Mouse (Mus musculus) neural tube, embryonic 12.5 days (tissue): Measurements from ENCODE around the gene Pum2. TPM values are rescaled to one million over a fixed set of nuclear protein-coding genes. Genes with fewer than 3 reads are reported as not detected.
A peak's percentile ranks its signal among the peaks of the same experiment; 100 is the strongest.
"Not testable (repeated sequence)": the region's sequence is repeated elsewhere in the genome, so short reads cannot be mapped to it uniquely, and the experiment has no call there.

ENCODE experiments used
- ATAC-seq: fragments of 200-750 bp; cut with Nextera tagmentation; 2 replicates; pipeline ENCODE4 v1.8.0; 2017; ENCODE audit warnings: low read depth, mild to moderate bottlenecking, moderate TSS enrichment, moderate library complexity; ENCODE audit not compliant: low FRiP score
- H3K27ac ChIP-seq: fragments of 300-500 bp; sonication (generic); 2 replicates; pipeline ENCODE4 v1.5.1; 2016
- H3K27me3 ChIP-seq: fragments of 300-500 bp; sonication (generic); replicated peaks from 2 replicates; pipeline ENCODE4 v1.6.1; 2016; ENCODE audit warnings: mild to moderate bottlenecking
- H3K36me3 ChIP-seq: fragments of 300-500 bp; sonication (generic); 2 replicates; pipeline ENCODE4 v1.6.1; 2016; ENCODE audit warnings: mild to moderate bottlenecking
- H3K4me1 ChIP-seq: fragments of 300-500 bp; sonication (generic); 2 replicates; pipeline ENCODE4 v1.6.1; 2016
- H3K4me2 ChIP-seq: fragments of 300-500 bp; sonication (generic); replicated peaks from 2 replicates; pipeline ENCODE4 v1.6.1; 2016; ENCODE audit warnings: mild to moderate bottlenecking
- H3K4me3 ChIP-seq: fragments of 300-500 bp; sonication (generic); 2 replicates; pipeline ENCODE4 v1.5.1; 2016
- H3K9ac ChIP-seq: fragments of 300-500 bp; sonication (generic); 2 replicates; pipeline ENCODE4 v1.6.1; 2016; ENCODE audit warnings: mild to moderate bottlenecking
- H3K9me3 ChIP-seq: fragments of 300-500 bp; sonication (generic); 2 replicates; pipeline ENCODE4 v1.6.1; 2016; ENCODE audit warnings: mild to moderate bottlenecking
- WGBS: fragments of 180-500 bp; shearing (Covaris S2); methylation state at CpG from one replicate; pipeline ENCODE4 v1.1.7; 2016; 5-methylcytosine and 5-hydroxymethylcytosine counted together
- polyA plus RNA-seq: library from polyadenylated mRNA; unstranded; fragments of >200 nt; fragmentation: Nextera tagmentation; extraction: Ambion mirVana; gene quantifications from 2 replicates; pipeline ENCODE4 v1.2.1, GENCODE M21; 2016

Pum2 gene
- polyA plus RNA-seq = 53.0 and 55.5 TPM in 2 replicates

DNA sequence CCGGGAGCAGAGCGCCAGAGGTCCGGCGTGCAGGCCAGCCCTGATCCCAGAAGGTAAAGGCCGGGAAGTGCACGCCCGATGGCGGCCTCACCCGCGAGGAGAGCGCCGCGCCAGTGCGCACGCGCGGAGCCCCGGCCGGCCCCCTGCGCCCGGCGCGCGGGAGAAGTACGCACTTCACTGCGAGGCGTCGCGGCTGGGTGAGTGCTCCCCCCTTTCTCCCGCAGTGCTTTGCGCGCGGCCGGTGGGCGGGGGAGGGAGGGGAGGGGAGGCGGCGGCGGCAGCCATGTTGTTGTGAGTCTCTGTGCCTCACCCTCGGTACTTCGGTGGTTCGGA, at the start of gene Pum2:
Pum2 (plus strand) TSS at position 161 of the 333 bp plus-strand sequence.
- peak; percentile 96 for ATAC-seq
- Histone ChIP-seq H3K9ac (peak within 1 kb of the TSS; percentile 99), H3K27me3 (no peaks in the 10 kb centered on the region), H3K36me3 (no peaks in the 10 kb centered on the region), H3K4me1 (peaks cover 13% of the 10 kb centered on the region), H3K4me3 (peak within 1 kb of the TSS; percentile 91), H3K9me3 (no peaks in the 10 kb centered on the region), H3K4me2 (peak within 1 kb of the TSS; percentile 69), H3K27ac (peak within 1 kb of the TSS; percentile 98)
- under 1% methylated on average over 30 of the region's 41 CpGs for WGBS

- Histone ChIP-seq H3K4me3 (no peak overlapping the region), H3K27ac (no peak overlapping the region), H3K36me3 (no peaks in the 10 kb centered on the region), H3K9ac (no peak overlapping the region), H3K9me3 (0 out of 2 replicates have a peak, but pooled peaks cover 3% of the 10 kb centered on the region), H3K4me2 (no peak overlapping the region), H3K27me3 (no peaks in the 10 kb centered on the region), H3K4me1 (no peaks in the 10 kb centered on the region)
- no peak for ATAC-seq
- WGBS = 96% methylated on average over 6 of the region's 6 CpGs
These were observed 44.4 kb upstream of the Pum2 start for GRCm38 (mm10) chr12:8629537-8629936.

- Histone ChIP-seq H3K9me3 (0 out of 2 replicates have a peak, but pooled peaks cover 3% of the 10 kb centered on the region), H3K4me3 (no peak overlapping the region), H3K36me3 (no peaks in the 10 kb centered on the region), H3K4me2 (no peak overlapping the region), H3K4me1 (no peaks in the 10 kb centered on the region), H3K27ac (no peak overlapping the region), H3K9ac (no peak overlapping the region), H3K27me3 (no peaks in the 10 kb centered on the region)
- 83% methylated on average over 1 of the region's 1 CpGs for WGBS
- ATAC-seq = no peak
These were observed 42.2 kb upstream of the Pum2 start for GRCm38 (mm10) chr12:8631691-8632090.

DNA sequence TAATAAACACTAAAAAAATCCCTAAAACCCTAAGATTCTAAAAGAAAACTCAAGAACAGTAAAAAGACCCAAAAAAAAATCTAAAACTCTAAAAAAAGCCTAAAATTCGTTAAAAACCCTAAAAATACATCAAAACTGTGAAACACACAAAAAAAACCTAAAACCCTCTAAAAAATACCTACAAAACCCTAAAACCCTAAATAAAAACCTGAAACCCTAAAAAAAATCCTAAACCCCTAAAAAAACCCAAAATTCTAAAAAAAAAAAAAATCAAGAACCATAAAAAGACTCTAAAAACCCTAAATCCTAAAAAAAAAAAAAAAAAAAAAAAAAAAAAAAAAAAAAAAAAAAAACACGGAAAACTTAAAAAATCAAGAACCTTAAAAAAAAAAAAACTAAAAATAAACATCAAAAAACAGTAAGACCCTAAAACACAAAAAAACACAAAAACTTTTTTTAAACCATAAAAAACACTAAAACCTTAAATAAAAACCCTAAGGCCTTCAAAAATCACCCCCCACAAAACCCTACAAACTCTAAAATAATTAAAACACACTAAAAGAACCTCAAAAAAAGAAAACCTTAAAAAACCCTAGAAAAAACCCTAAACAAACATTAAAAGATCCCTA, 41.1 kb upstream of the Pum2 start:
- WGBS = 92% methylated on average over 2 of the region's 2 CpGs
- no peak for ATAC-seq
- Histone ChIP-seq H3K4me3 (no peak overlapping the region), H3K9me3 (0 out of 2 replicates have a peak, but pooled peaks cover 3% of the 10 kb centered on the region), H3K36me3 (no peaks in the 10 kb centered on the region), H3K27me3 (no peaks in the 10 kb centered on the region), H3K4me2 (no peak overlapping the region), H3K27ac (no peak overlapping the region), H3K4me1 (no peaks in the 10 kb centered on the region), H3K9ac (no peak overlapping the region)

GRCm38 (mm10) chr12:8634306-8634705, 39.6 kb upstream of the Pum2 start:
- no peak overlapping the region for H3K27ac ChIP-seq
- H3K4me2 ChIP-seq = no peak overlapping the region
- no peak overlapping the region for H3K9ac ChIP-seq
- no peaks in the 10 kb centered on the region for H3K27me3 ChIP-seq
- WGBS = 94% methylated on average over 1 of the region's 1 CpGs
- no peaks in the 10 kb centered on the region for H3K36me3 ChIP-seq
- ATAC-seq = no peak
- 0 out of 2 replicates have a peak, but pooled peaks cover 3% of the 10 kb centered on the region for H3K9me3 ChIP-seq
- H3K4me3 ChIP-seq = no peak overlapping the region
- H3K4me1 ChIP-seq = no peaks in the 10 kb centered on the region

DNA sequence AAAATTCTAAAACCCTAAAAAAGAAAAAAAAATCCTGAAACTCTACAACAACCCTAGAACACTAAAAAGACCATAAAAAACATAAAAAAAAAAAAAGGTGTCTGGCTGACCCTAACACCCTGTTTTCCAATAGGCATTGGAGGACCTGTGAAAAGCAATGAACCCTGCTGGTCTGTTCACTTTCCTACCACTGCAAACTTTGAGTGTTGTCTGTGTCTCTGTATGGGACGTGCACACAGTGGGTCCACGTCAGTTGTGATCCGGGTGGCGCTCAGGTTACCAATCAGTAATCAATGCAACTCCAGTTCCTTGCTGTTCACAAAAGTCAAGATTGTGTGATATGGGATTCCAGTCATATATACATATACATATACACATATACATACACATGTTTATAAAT, 38.4 kb upstream of the Pum2 start:
- H3K27me3 ChIP-seq = no peaks in the 10 kb centered on the region
- 0 out of 2 replicates have a peak, but pooled peaks cover 4% of the 10 kb centered on the region for H3K4me1 ChIP-seq
- H3K4me3 ChIP-seq = no peak overlapping the region
- H3K9ac ChIP-seq = no peak overlapping the region
- H3K36me3 ChIP-seq = no peaks in the 10 kb centered on the region
- H3K9me3 ChIP-seq = no peaks in the 10 kb centered on the region
- WGBS = 97% methylated on average over 4 of the region's 4 CpGs
- H3K27ac ChIP-seq = no peak overlapping the region
- H3K4me2 ChIP-seq = no peak overlapping the region
- ATAC-seq = no peak

DNA sequence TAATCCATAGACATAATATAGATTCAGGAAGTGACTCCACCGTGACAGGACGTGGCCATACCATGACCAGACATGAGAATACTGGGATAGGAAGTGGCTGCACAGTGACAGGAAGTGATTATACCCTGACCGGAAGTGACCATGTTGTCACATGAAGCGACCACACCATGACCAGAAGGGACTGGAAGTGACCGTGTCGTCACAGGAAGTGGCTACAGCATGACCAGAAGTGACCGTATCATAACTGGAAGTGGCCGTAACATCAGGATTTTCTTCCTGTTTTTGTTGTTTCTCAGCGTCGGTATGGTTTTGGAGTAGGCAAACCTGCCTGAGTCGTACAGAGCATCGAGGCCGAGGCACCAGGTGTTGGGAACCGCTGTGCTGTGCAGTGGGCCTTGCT, 37.0 kb upstream of the Pum2 start:
- Histone ChIP-seq H3K27me3 (no peaks in the 10 kb centered on the region), H3K4me2 (no peak overlapping the region), H3K4me3 (no peak overlapping the region), H3K4me1 (0 out of 2 replicates have a peak, but pooled peaks cover 4% of the 10 kb centered on the region), H3K9me3 (no peaks in the 10 kb centered on the region), H3K9ac (no peak overlapping the region), H3K36me3 (no peaks in the 10 kb centered on the region), H3K27ac (no peak overlapping the region)
- no peak for ATAC-seq
- WGBS = 93% methylated on average over 14 of the region's 14 CpGs

- WGBS = 72% methylated on average over 10 of the region's 10 CpGs
- H3K27me3 ChIP-seq, H3K36me3 ChIP-seq, H3K4me3 ChIP-seq, H3K4me2 ChIP-seq, H3K9ac ChIP-seq, ATAC-seq, H3K9me3 ChIP-seq, H3K4me1 ChIP-seq, H3K27ac ChIP-seq: not testable (repeated sequence)
These were observed 35.4 kb upstream of the Pum2 start for GRCm38 (mm10) chr12:8638411-8639087.

DNA sequence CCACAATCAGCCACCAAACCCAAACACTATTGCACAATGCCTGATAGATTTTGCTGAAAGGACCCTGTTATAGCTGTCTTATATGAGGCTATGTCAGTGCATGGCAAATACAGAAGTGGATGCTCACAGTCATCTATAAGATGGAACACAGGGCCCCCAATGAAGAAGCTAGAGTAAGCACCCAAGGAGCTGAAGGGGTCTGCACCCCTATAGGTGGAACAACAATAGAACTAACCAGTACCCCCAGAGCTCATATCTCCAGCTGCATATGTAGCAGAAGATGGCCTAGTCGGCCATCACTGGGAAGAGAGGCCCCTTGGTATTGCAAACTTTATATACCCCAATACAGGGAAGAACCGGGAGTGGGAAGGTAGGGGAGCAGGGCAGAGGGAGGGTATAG, 33.7 kb upstream of the Pum2 start:
- H3K27ac ChIP-seq, H3K4me1 ChIP-seq, H3K36me3 ChIP-seq, H3K27me3 ChIP-seq, H3K9me3 ChIP-seq, H3K9ac ChIP-seq: not testable (repeated sequence)
- peak; percentile 6; the same call in 1 of the 2 replicates for ATAC-seq
- H3K4me2 ChIP-seq = peak overlapping the region; percentile 61
- peak overlapping the region; percentile 34 for H3K4me3 ChIP-seq
- WGBS = 9% methylated on average over 2 of the region's 2 CpGs

GRCm38 (mm10) chr12:8640711-8641424, 33.1 kb upstream of the Pum2 start:
- under 1% methylated on average over 46 of the region's 47 CpGs for WGBS
- H3K27ac ChIP-seq = peak overlapping the region; percentile 80
- H3K9me3 ChIP-seq = no peaks in the 10 kb centered on the region
- no peaks in the 10 kb centered on the region for H3K27me3 ChIP-seq
- H3K9ac ChIP-seq = peak overlapping the region; percentile 85
- H3K4me2 ChIP-seq = peak overlapping the region; percentile 61
- H3K36me3 ChIP-seq = no peaks in the 10 kb centered on the region
- H3K4me3 ChIP-seq = peak overlapping the region; percentile 76
- 0 out of 2 replicates have a peak, but pooled peaks cover 4% of the 10 kb centered on the region for H3K4me1 ChIP-seq
- ATAC-seq = peak; percentile 98

DNA sequence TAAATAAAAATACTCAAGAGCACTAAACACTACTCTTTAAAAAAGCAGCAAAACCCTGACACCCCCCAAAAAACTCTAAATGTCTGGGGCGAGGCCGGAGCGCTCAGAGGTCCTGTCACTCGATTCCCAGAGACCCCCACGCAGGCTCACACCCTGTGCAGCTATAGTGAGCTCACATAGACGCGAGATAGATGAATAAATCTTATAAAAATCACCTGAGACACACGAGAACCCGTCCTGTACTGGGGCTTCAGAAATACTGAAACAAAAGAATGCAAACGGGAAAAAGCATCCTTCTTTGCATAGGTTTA, 32.6 kb upstream of the Pum2 start:
- no peaks in the 10 kb centered on the region for H3K9me3 ChIP-seq
- peak overlapping the region; percentile 61 for H3K4me2 ChIP-seq
- H3K27ac ChIP-seq = no peak overlapping the region
- 6% methylated on average over 10 of the region's 10 CpGs for WGBS
- peak overlapping the region; percentile 76 for H3K4me3 ChIP-seq
- H3K27me3 ChIP-seq = no peaks in the 10 kb centered on the region
- no peaks in the 10 kb centered on the region for H3K36me3 ChIP-seq
- 0 out of 2 replicates have a peak, but pooled peaks cover 4% of the 10 kb centered on the region for H3K4me1 ChIP-seq
- peak; percentile 78 for ATAC-seq
- H3K9ac ChIP-seq = peak overlapping the region; percentile 85

GRCm38 (mm10) chr12:8648211-8648610, 25.7 kb upstream of the Pum2 start:
- not testable (repeated sequence) for H3K9ac ChIP-seq, H3K4me1 ChIP-seq, H3K4me2 ChIP-seq, H3K36me3 ChIP-seq, H3K27me3 ChIP-seq, H3K27ac ChIP-seq, H3K9me3 ChIP-seq, ATAC-seq, H3K4me3 ChIP-seq
- WGBS = 72% methylated on average over 8 of the region's 8 CpGs
